Mouse (Mus musculus): Measurements from ENCODE around the gene Kif2a. TPM values are rescaled to one million over a fixed set of nuclear protein-coding genes. Genes with fewer than 3 reads are reported as not detected.

Kif2a gene
- polyA plus RNA-seq, 1 experiment from 2014 or later: 16.5 TPM

Other genes with a start within 250 kb of the Kif2a start
- 57.7 and 59.9 TPM in 2 replicates for gene Ipo11, start 85.2 kb downstream of the Kif2a start, polyA plus RNA-seq (2014; fragmentation: Nextera tagmentation; extraction: Ambion mirVana)
- 49.3 and 49.6 TPM in 2 replicates for gene Dimt1, start 75.0 kb downstream of the Kif2a start, polyA plus RNA-seq (2014; fragmentation: Nextera tagmentation; extraction: Ambion mirVana)

Data from intestine, embryonic 14.5 days (tissue).